17 mouse cellular contexts compared by ENCODE assay signal in genomic region chr7:109220766-109221715, GRCm38 (mm10). TPM values are rescaled to one million over a fixed set of nuclear protein-coding genes. Genes with fewer than 3 reads are reported as not detected.
A peak's percentile ranks its signal among the peaks of the same experiment; 100 is the strongest.
DNase-seq lines count a peak whose midpoint lies in the region; ATAC-seq lines count a peak whose summit lies in the region.
"Had no signal": no experiment of that assay in that cellular context is flagged by ENCODE, and none has a peak within 500 bp of the region (broad histone marks: within the 10 kb centered on the region; RNA-seq: fewer than 3 reads in every experiment).

No protein-coding gene starts in this region.

- H3K27ac ChIP-seq in heart, embryonic 10.5 days, result no peak overlapping the region
- H3K27ac ChIP-seq in neural tube, embryonic 11.5 days (ENCODE audit: low read depth, low read length), result no peak overlapping the region
- H3K27ac ChIP-seq in midbrain, embryonic 11.5 days (ENCODE audit: low read depth, low read length), result no peak overlapping the region
- no peak overlapping the region for H3K27ac ChIP-seq in neural tube, embryonic 14.5 days (ENCODE audit: low read depth, low read length)
- H3K27ac ChIP-seq: embryonic facial prominence, embryonic 10.5 days; kidney, embryonic 15.5 days; limb, embryonic 15.5 days had no signal

- no peak overlapping the region for H3K4me3 ChIP-seq in heart, embryonic 10.5 days
- H3K4me3 ChIP-seq in neural tube, embryonic 11.5 days (ENCODE audit: low read depth, low read length), result no peak overlapping the region
- H3K4me3 ChIP-seq in midbrain, embryonic 11.5 days (ENCODE audit: low read depth, low read length), result no peak overlapping the region
- no peak overlapping the region for H3K4me3 ChIP-seq in neural tube, embryonic 14.5 days (ENCODE audit: low read depth, low read length)
- H3K4me3 ChIP-seq: embryonic facial prominence, embryonic 10.5 days; erythroblast, embryonic 14.5 days; kidney, embryonic 15.5 days; limb, embryonic 15.5 days had no signal

- H3K4me1 ChIP-seq in heart, embryonic 10.5 days, result peaks cover 7% of the 10 kb centered on the region; the same call in 1 of the 2 replicates
- no peaks in the 10 kb centered on the region for H3K4me1 ChIP-seq in neural tube, embryonic 11.5 days (ENCODE audit: control insufficient read depth, insufficient read depth, low read length)
- H3K4me1 ChIP-seq in midbrain, embryonic 11.5 days (ENCODE audit: control insufficient read depth, insufficient read depth, low read length), result peaks cover 14% of the 10 kb centered on the region; the same call in 1 of the 2 replicates
- H3K4me1 ChIP-seq in neural tube, embryonic 14.5 days (ENCODE audit: control insufficient read depth, insufficient read depth, low read length), result peaks cover 16% of the 10 kb centered on the region; the same call in 1 of the 2 replicates
- H3K4me1 ChIP-seq: limb, embryonic 15.5 days had no signal

- H3K4me2 ChIP-seq in neural tube, embryonic 11.5 days (ENCODE audit: low read depth), result no peak overlapping the region
- no peak overlapping the region for H3K4me2 ChIP-seq in midbrain, embryonic 11.5 days
- H3K4me2 ChIP-seq in neural tube, embryonic 14.5 days (ENCODE audit: low read depth, low read length), result no peak overlapping the region
- H3K4me2 ChIP-seq: kidney, embryonic 15.5 days; limb, embryonic 15.5 days had no signal

- H3K27me3 ChIP-seq in heart, embryonic 10.5 days (ENCODE audit: insufficient read depth, poor library complexity, severe bottlenecking), result 0 out of 2 replicates have a peak, but pooled peaks cover 7% of the 10 kb centered on the region
- H3K27me3 ChIP-seq in neural tube, embryonic 11.5 days (ENCODE audit: control insufficient read depth, insufficient read depth, low read length), result no peaks in the 10 kb centered on the region
- no peaks in the 10 kb centered on the region for H3K27me3 ChIP-seq in midbrain, embryonic 11.5 days (ENCODE audit: control insufficient read depth, insufficient read depth, low read length)
- no peaks in the 10 kb centered on the region for H3K27me3 ChIP-seq in neural tube, embryonic 14.5 days (ENCODE audit: control insufficient read depth, insufficient read depth, low read length)
- H3K27me3 ChIP-seq: kidney, embryonic 15.5 days; limb, embryonic 15.5 days; Patski had no signal

- no peaks in the 10 kb centered on the region for H3K9me3 ChIP-seq in heart, embryonic 10.5 days
- H3K9me3 ChIP-seq in neural tube, embryonic 11.5 days (ENCODE audit: control insufficient read depth, low read length), result no peaks in the 10 kb centered on the region
- no peaks in the 10 kb centered on the region for H3K9me3 ChIP-seq in midbrain, embryonic 11.5 days (ENCODE audit: control insufficient read depth, low read length)
- no peaks in the 10 kb centered on the region for H3K9me3 ChIP-seq in neural tube, embryonic 14.5 days (ENCODE audit: control insufficient read depth, low read length)
- H3K9me3 ChIP-seq: embryonic facial prominence, embryonic 10.5 days; kidney, embryonic 15.5 days; limb, embryonic 15.5 days had no signal

- 87% methylated on average over 20 of the region's 20 CpGs for WGBS in heart, embryonic 10.5 days
- 85% methylated on average over 20 of the region's 20 CpGs for WGBS in neural tube, embryonic 11.5 days
- 92% methylated on average over 20 of the region's 20 CpGs for WGBS in midbrain, embryonic 11.5 days
- WGBS in neural tube, embryonic 14.5 days, result 54% methylated on average over 20 of the region's 20 CpGs

- no peaks in the 10 kb centered on the region for H3K36me3 ChIP-seq in heart, embryonic 10.5 days
- H3K36me3 ChIP-seq in neural tube, embryonic 11.5 days (ENCODE audit: control insufficient read depth, insufficient read depth, low read length), result no peaks in the 10 kb centered on the region
- H3K36me3 ChIP-seq in midbrain, embryonic 11.5 days (ENCODE audit: control insufficient read depth, insufficient read depth, low read length), result no peaks in the 10 kb centered on the region
- no peaks in the 10 kb centered on the region for H3K36me3 ChIP-seq in neural tube, embryonic 14.5 days (ENCODE audit: control insufficient read depth, insufficient read depth, low read length)
- H3K36me3 ChIP-seq: embryonic facial prominence, embryonic 10.5 days; kidney, embryonic 15.5 days; limb, embryonic 15.5 days had no signal

- H3K9ac ChIP-seq in neural tube, embryonic 11.5 days (ENCODE audit: low read length), result no peak overlapping the region
- H3K9ac ChIP-seq in midbrain, embryonic 11.5 days (ENCODE audit: low read length), result no peak overlapping the region
- H3K9ac ChIP-seq in neural tube, embryonic 14.5 days (replicated peaks; ENCODE audit: low read depth, low read length), result no peak overlapping the region
- H3K9ac ChIP-seq: kidney, embryonic 15.5 days; limb, embryonic 15.5 days had no signal

- no peak; the same call in 1 of the 2 replicates for ATAC-seq in neural tube, embryonic 11.5 days (ENCODE audit: insufficient read depth, low FRiP score, low TSS enrichment)
- ATAC-seq in midbrain, embryonic 11.5 days (ENCODE audit: low FRiP score), result no peak
- ATAC-seq in neural tube, embryonic 14.5 days (ENCODE audit: low read depth), result peak; percentile 83
- ATAC-seq in megakaryocyte progenitor cell, adult 5-6 weeks (replicated peaks; ENCODE audit: poor library complexity), result no peak

- intact Hi-C loops in left cerebral cortex, postnatal 36 days (cut with DNase I), result no loop called here

- DNase-seq in heart, adult 11 months, result peak; percentile 74
- no peak for DNase-seq in heart, embryonic 10.5 days (ENCODE audit: low spot score)
- peak; percentile 6 for DNase-seq in neural tube, embryonic 11.5 days (ENCODE audit: low spot score)
- DNase-seq in neural tube, embryonic 10.5 days (ENCODE audit: extremely low spot score, low spot score), result no peak
- peak; percentile 73 for DNase-seq in midbrain, embryonic 11.5 days (ENCODE audit: low spot score, missing footprints)
- DNase-seq in left cerebral cortex, postnatal 36 days (ENCODE audit: low spot score in 2 of 2), result no peak
- DNase-seq: cerebellum, postnatal 36 days; gastrocnemius, postnatal 10 days; heart, postnatal 36 days; lung, postnatal 14 days had no signal

RNA-seq across cellular contexts. Expression of gene Lmo1, which starts 46.0 kb away (rescaled TPM):
- polyA plus RNA-seq in heart, embryonic 10.5 days (2016; fragmentation: Nextera tagmentation; extraction: Ambion mirVana), result 1.3 and 7.3 TPM in 2 replicates
- 23.4 and 25.0 TPM in 2 replicates for polyA plus RNA-seq in neural tube, embryonic 11.5 days (2014; fragmentation: Nextera tagmentation; extraction: Ambion mirVana)
- polyA plus RNA-seq in midbrain, embryonic 11.5 days (2014; fragmentation: Nextera tagmentation; extraction: Ambion mirVana), result 117 and 124 TPM in 2 replicates
- polyA plus RNA-seq in neural tube, embryonic 14.5 days (2014; fragmentation: Nextera tagmentation; extraction: Ambion mirVana), result 26.2 and 33.9 TPM in 2 replicates
- total RNA-seq in left cerebral cortex, postnatal 36 days (2021), result 10 to 100 TPM; 11.4 to 15.3 TPM
- total RNA-seq in megakaryocyte progenitor cell, adult 5-6 weeks (2015), result 16.9 and 18.4 TPM in 2 replicates
- total RNA-seq in megakaryocyte progenitor cell, adult 5-6 weeks (2017), result 7.2 and 7.7 TPM in 2 replicates
- polyA plus RNA-seq: erythroblast, embryonic 14.5 days had no signal

Comparison
In these comparisons a context has a peak if more than half of its experiments do, and no peak if none do; other contexts are left out.
1. DNase-seq: peak in heart, adult 11 months (single experiment), neural tube, embryonic 11.5 days (single experiment) and midbrain, embryonic 11.5 days (single experiment); none in heart, embryonic 10.5 days (single experiment), neural tube, embryonic 10.5 days (single experiment) and left cerebral cortex, postnatal 36 days (0 of 2).